Mouse (Mus musculus) midbrain, embryonic 15.5 days (tissue): ENCODE measurements at regions not wholly inside any gene's neighbourhood (a gene's known extent, or its start where the extent isn't known, plus 50 kb on each side); places are given as distances from the start of the nearest gene placed in this dataset.

Source experiments
- ATAC-seq: fragments of 200-750 bp; cut with Nextera tagmentation; replicated peaks from 2 replicates; pipeline ENCODE4 v1.8.0; 2017; ENCODE audit warnings: moderate TSS enrichment
- H3K27ac ChIP-seq: fragments of 300-500 bp; sonication (generic); 2 replicates; pipeline ENCODE4 v1.5.1; 2015; ENCODE audit warnings: mild to moderate bottlenecking, inconsistent platforms
- H3K27me3 ChIP-seq: fragments of 300-500 bp; sonication (generic); replicated peaks from 2 replicates; pipeline ENCODE4 v1.6.1; 2015; ENCODE audit warnings: inconsistent platforms
- H3K36me3 ChIP-seq: fragments of 300-500 bp; sonication (generic); replicated peaks from 2 replicates; pipeline ENCODE4 v1.6.1; 2015; ENCODE audit warnings: inconsistent platforms
- H3K4me1 ChIP-seq: fragments of 300-500 bp; sonication (generic); 2 replicates; pipeline ENCODE4 v1.6.1; 2015; ENCODE audit warnings: inconsistent platforms
- H3K4me2 ChIP-seq: fragments of 300-500 bp; sonication (generic); 2 replicates; pipeline ENCODE4 v1.6.1; 2015; ENCODE audit warnings: inconsistent platforms, mild to moderate bottlenecking, moderate library complexity
- H3K4me3 ChIP-seq: fragments of 300-500 bp; sonication (generic); 2 replicates; pipeline ENCODE4 v1.5.1; 2015; ENCODE audit warnings: mild to moderate bottlenecking, inconsistent platforms
- H3K9ac ChIP-seq: fragments of 300-500 bp; sonication (generic); 2 replicates; pipeline ENCODE4 v1.6.1; 2015; ENCODE audit warnings: mild to moderate bottlenecking, inconsistent platforms
- H3K9me3 ChIP-seq: fragments of 300-500 bp; sonication (generic); 2 replicates; pipeline ENCODE4 v1.6.1; 2016; ENCODE audit warnings: inconsistent platforms
- WGBS: fragments of 180-500 bp; shearing (Covaris S2); methylation state at CpG from one replicate; pipeline ENCODE4 v1.1.7; 2015; ENCODE audit warnings: mixed read lengths; 5-methylcytosine and 5-hydroxymethylcytosine counted together

GRCm38 (mm10) chr8:32958331-32958730 lies 470.2 kb upstream of the 5930422O12Rik start:
- Histone ChIP-seq H3K4me3 (no peak overlapping the region), H3K4me1 (no peaks in the 10 kb centered on the region), H3K4me2 (no peak overlapping the region), H3K36me3 (no peaks in the 10 kb centered on the region), H3K27me3 (no peaks in the 10 kb centered on the region), H3K9me3 (no peaks in the 10 kb centered on the region; the same call in 1 of the 2 replicates), H3K9ac (no peak overlapping the region), H3K27ac (no peak overlapping the region)
- no peak for ATAC-seq
- 71% methylated on average over 1 of the region's 1 CpGs for WGBS

- H3K4me3 ChIP-seq: no peak overlapping the region
- no peaks in the 10 kb centered on the region; the same call in 1 of the 2 replicates for H3K9me3 ChIP-seq
- no peaks in the 10 kb centered on the region for H3K36me3 ChIP-seq
- H3K9ac ChIP-seq: no peak overlapping the region
- no peak overlapping the region for H3K27ac ChIP-seq
- H3K27me3 ChIP-seq: no peaks in the 10 kb centered on the region
- H3K4me2 ChIP-seq: no peak overlapping the region
- peak; percentile 71 for ATAC-seq
- WGBS: 53% methylated on average over 4 of the region's 4 CpGs
- H3K4me1 ChIP-seq: no peaks in the 10 kb centered on the region
These were observed 469.7 kb upstream of the 5930422O12Rik start for GRCm38 (mm10) chr8:32958855-32959254.

DNA sequence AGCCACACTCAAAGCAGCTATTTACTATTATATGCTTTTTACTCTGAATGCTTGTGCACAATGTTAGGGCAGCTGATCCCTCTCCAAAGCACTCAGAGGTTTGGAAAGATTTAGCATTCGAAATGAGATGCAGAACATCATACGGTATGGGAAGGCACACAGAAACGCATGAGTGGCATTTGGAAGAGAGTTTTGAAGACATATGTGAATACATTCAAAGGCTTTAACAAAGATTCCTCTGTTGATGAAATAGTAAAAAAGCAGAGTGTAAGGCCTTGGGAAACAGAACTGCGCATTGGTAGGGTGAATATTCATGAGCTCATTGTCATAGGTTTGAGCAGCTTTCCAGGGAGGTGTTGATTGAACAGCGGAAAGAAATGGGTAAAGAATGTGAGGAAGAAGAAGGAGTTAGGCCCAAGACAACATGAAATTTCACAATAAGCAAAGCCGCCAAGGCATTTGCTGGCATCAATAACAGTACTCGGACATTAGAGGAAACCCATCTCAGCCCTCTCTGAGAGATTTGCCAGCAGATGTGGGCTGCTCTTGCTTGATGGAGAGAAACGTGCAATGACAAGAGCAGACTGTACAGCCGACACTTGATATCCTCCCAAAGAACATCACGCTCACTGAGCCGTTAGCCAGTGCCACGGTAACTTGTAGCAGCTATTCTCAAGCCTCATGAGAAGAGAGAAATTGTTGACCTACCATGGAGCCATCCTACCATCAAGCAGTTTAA lies 469.0 kb upstream of the 5930422O12Rik start:
- Histone ChIP-seq H3K27me3 (no peaks in the 10 kb centered on the region), H3K4me2 (no peak overlapping the region), H3K4me3 (no peak overlapping the region), H3K27ac (no peak overlapping the region), H3K4me1 (no peaks in the 10 kb centered on the region), H3K9ac (no peak overlapping the region), H3K9me3 (no peaks in the 10 kb centered on the region; the same call in 1 of the 2 replicates), H3K36me3 (no peaks in the 10 kb centered on the region)
- WGBS: 56% methylated on average over 12 of the region's 12 CpGs
- ATAC-seq: peak; percentile 86

DNA sequence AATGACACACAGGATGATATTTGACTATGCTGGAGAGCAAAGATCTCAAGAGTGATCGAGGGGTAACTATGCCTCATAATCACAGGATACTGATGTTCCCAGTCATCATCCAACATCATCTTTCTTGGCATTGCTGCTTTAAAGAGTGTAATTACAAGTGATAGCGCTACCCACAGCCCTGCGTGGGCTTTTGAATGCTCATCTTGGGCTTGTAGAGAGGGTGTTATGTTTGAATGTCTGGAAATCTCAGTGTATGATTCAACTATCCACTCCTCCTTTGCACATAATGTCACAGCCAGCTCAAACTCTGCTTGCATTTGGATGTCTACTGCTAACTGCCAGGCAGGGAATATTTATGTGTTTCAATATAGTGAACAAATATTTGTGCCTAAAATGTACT lies 438.3 kb upstream of the 5930422O12Rik start:
- H3K27me3 ChIP-seq: no peaks in the 10 kb centered on the region
- H3K4me2 ChIP-seq: no peak overlapping the region
- WGBS: 91% methylated on average over 3 of the region's 3 CpGs
- no peak overlapping the region for H3K27ac ChIP-seq
- no peaks in the 10 kb centered on the region for H3K9me3 ChIP-seq
- no peak for ATAC-seq
- no peaks in the 10 kb centered on the region for H3K4me1 ChIP-seq
- no peak overlapping the region for H3K9ac ChIP-seq
- H3K4me3 ChIP-seq: no peak overlapping the region
- H3K36me3 ChIP-seq: no peaks in the 10 kb centered on the region

GRCm38 (mm10) chr8:33003967-33004564 lies 424.4 kb upstream of the 5930422O12Rik start:
- no peaks in the 10 kb centered on the region for H3K27me3 ChIP-seq
- no peak overlapping the region for H3K9ac ChIP-seq
- peak; percentile 59 for ATAC-seq
- WGBS: 25% methylated on average over 7 of the region's 7 CpGs
- H3K4me2 ChIP-seq: peak overlapping the region; percentile 8; the same call in 1 of the 2 replicates
- no peaks in the 10 kb centered on the region for H3K9me3 ChIP-seq
- H3K27ac ChIP-seq: peak overlapping the region; percentile 54
- no peak overlapping the region for H3K4me3 ChIP-seq
- H3K4me1 ChIP-seq: peaks cover 13% of the 10 kb centered on the region
- H3K36me3 ChIP-seq: no peaks in the 10 kb centered on the region

GRCm38 (mm10) chr8:33004570-33004969 lies 423.9 kb upstream of the 5930422O12Rik start:
- H3K4me3 ChIP-seq: no peak overlapping the region
- no peak overlapping the region for H3K9ac ChIP-seq
- no peak overlapping the region for H3K4me2 ChIP-seq
- no peaks in the 10 kb centered on the region for H3K36me3 ChIP-seq
- ATAC-seq: peak; percentile 86
- no peaks in the 10 kb centered on the region for H3K27me3 ChIP-seq
- peaks cover 13% of the 10 kb centered on the region for H3K4me1 ChIP-seq
- 25% methylated on average over 2 of the region's 2 CpGs for WGBS
- peak overlapping the region; percentile 54; the same call in 1 of the 2 replicates for H3K27ac ChIP-seq
- H3K9me3 ChIP-seq: no peaks in the 10 kb centered on the region

DNA sequence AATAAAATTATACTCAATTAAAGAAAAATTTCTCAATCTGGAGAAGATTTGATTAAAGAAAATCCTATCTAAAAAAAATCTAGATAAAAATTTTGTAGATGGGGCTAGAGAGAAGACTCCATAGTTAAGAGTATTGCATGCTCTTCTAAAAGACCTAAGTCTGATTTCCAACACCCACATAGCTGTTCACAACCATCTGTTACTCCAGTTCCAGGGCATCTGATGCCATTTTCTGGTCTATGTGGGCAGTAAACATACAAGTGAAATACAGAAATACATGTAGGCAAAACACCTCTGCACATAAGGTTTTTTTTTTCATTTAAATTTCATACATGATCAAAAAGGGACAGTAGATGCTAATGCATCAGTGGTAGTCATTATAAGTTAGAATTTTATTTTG lies 418.4 kb upstream of the 5930422O12Rik start:
- Histone ChIP-seq H3K27me3 (no peaks in the 10 kb centered on the region), H3K4me2 (no peak overlapping the region), H3K4me1 (no peaks in the 10 kb centered on the region), H3K9me3 (no peaks in the 10 kb centered on the region), H3K27ac (no peak overlapping the region), H3K9ac (no peak overlapping the region), H3K36me3 (no peaks in the 10 kb centered on the region), H3K4me3 (no peak overlapping the region)
- ATAC-seq: no peak

- no peak overlapping the region for H3K9ac ChIP-seq
- no peak overlapping the region for H3K4me3 ChIP-seq
- H3K36me3 ChIP-seq: no peaks in the 10 kb centered on the region
- no peak for ATAC-seq
- no peak overlapping the region for H3K27ac ChIP-seq
- H3K9me3 ChIP-seq: no peaks in the 10 kb centered on the region
- no peak overlapping the region for H3K4me2 ChIP-seq
- no peaks in the 10 kb centered on the region for H3K4me1 ChIP-seq
- WGBS: 82% methylated on average over 6 of the region's 6 CpGs
- H3K27me3 ChIP-seq: no peaks in the 10 kb centered on the region
These were observed 415.7 kb upstream of the 5930422O12Rik start for GRCm38 (mm10) chr8:33012784-33013183.

DNA sequence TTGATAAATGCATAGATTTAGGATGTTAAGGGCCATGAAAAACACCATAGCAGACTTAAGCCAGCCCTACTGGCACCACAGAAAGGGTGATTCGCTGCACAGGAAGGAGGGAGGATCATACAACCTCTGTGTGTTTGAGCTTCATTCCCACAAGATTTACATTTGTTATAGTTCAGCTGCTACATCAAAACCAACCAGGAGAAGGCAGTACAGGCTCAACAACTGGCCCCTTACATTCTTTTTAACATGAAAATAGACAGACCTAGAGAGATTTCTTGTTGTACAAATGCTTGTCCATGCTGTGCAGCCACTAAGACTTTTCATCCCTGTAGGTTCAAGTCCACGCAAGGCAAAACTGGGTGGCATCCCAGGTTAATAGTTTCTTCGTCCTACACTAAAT lies 412.6 kb upstream of the 5930422O12Rik start:
- Histone ChIP-seq H3K9ac (no peak overlapping the region), H3K4me3 (no peak overlapping the region), H3K4me1 (no peaks in the 10 kb centered on the region), H3K27me3 (no peaks in the 10 kb centered on the region), H3K27ac (no peak overlapping the region), H3K9me3 (no peaks in the 10 kb centered on the region), H3K36me3 (no peaks in the 10 kb centered on the region), H3K4me2 (no peak overlapping the region)
- no peak for ATAC-seq
- WGBS: 84% methylated on average over 3 of the region's 3 CpGs

GRCm38 (mm10) chr8:33026973-33027372 lies 401.5 kb upstream of the 5930422O12Rik start:
- Histone ChIP-seq H3K36me3 (no peaks in the 10 kb centered on the region), H3K4me2 (no peak overlapping the region)
- WGBS: 39% methylated on average over 4 of the region's 4 CpGs

DNA sequence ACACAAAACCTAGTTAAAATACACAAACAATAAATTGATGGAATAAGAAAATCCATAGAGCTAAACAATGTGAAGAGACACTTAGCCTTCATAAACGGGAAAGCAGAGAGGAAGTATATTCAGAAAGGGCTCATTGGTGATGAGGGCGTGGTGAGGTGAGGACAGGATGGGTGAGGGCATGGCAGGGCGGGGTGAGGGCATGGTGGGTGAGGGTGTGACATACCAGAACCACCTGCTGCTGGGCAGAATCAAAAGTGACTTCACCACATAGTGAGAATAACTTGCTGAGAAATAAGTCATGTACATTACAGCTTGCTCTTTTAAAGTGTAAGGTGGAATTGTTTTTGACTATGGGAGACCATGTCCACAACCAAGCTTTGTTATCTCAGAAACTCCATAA lies 399.1 kb upstream of the 5930422O12Rik start:
- H3K27me3 ChIP-seq: no peaks in the 10 kb centered on the region
- ATAC-seq: no peak
- no peak overlapping the region for H3K4me3 ChIP-seq
- no peaks in the 10 kb centered on the region for H3K9me3 ChIP-seq
- no peaks in the 10 kb centered on the region for H3K36me3 ChIP-seq
- no peak overlapping the region for H3K27ac ChIP-seq
- WGBS: 76% methylated on average over 3 of the region's 3 CpGs
- H3K4me2 ChIP-seq: no peak overlapping the region
- H3K9ac ChIP-seq: no peak overlapping the region
- peaks cover 9% of the 10 kb centered on the region for H3K4me1 ChIP-seq

More at GRCm38 (mm10) chr8:33026973-33027372, 401.5 kb upstream of the 5930422O12Rik start:
- ATAC-seq: peak; percentile 72; the same call in 1 of the 2 replicates
- H3K4me3 ChIP-seq: no peak overlapping the region
- H3K27ac ChIP-seq: no peak overlapping the region
- no peaks in the 10 kb centered on the region for H3K27me3 ChIP-seq
- peaks cover 9% of the 10 kb centered on the region for H3K4me1 ChIP-seq
- H3K9ac ChIP-seq: no peak overlapping the region
- no peaks in the 10 kb centered on the region for H3K9me3 ChIP-seq

GRCm38 (mm10) chr8:33052017-33052416 lies 376.5 kb upstream of the 5930422O12Rik start:
- Histone ChIP-seq H3K4me3 (no peak overlapping the region), H3K36me3 (no peaks in the 10 kb centered on the region), H3K4me1 (no peaks in the 10 kb centered on the region), H3K9me3 (no peaks in the 10 kb centered on the region; the same call in 1 of the 2 replicates), H3K27ac (no peak overlapping the region), H3K4me2 (no peak overlapping the region), H3K9ac (no peak overlapping the region), H3K27me3 (no peaks in the 10 kb centered on the region)
- 22% methylated on average over 8 of the region's 8 CpGs for WGBS
- peak; percentile 83 for ATAC-seq

DNA sequence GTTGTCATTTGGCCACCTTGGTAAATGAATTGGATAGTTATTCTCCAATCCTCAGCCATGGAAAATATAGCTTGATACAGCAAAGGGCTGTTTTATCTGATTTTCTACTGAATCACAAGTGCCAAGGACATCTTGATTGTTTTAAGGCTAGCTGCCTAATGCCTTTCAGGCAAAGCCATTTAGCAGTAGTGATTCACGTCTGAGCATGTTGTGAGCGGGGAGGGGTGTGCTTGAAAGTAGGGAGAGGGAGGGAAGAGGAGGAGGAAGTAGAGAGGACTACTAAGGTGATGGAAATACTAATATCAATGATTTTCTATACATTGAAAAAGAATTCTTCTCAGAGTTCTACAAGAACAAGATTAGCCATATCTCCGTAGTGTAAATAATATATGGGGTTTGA lies 362.9 kb upstream of the 5930422O12Rik start:
- no peaks in the 10 kb centered on the region for H3K9me3 ChIP-seq
- H3K4me3 ChIP-seq: no peak overlapping the region
- no peaks in the 10 kb centered on the region for H3K36me3 ChIP-seq
- H3K27ac ChIP-seq: no peak overlapping the region
- no peaks in the 10 kb centered on the region for H3K27me3 ChIP-seq
- no peak overlapping the region for H3K9ac ChIP-seq
- 84% methylated on average over 3 of the region's 3 CpGs for WGBS
- no peaks in the 10 kb centered on the region for H3K4me1 ChIP-seq
- no peak overlapping the region for H3K4me2 ChIP-seq
- ATAC-seq: no peak
